Mouse (Mus musculus) spleen, adult 10 weeks (tissue): ENCODE data around the gene Lypd6b. TPM values are rescaled to one million over a fixed set of nuclear protein-coding genes. Genes with fewer than 3 reads are reported as not detected.

Source experiments
- polyA plus RNA-seq: library from polyadenylated mRNA; stranded (reverse); fragments of 350-450 nt; fragmentation: Illumina TruSeq; extraction: RNeasy Lipid Tissue Mini Kit (QIAGEN cat#74804); gene quantifications from one replicate; pipeline ENCODE4 v1.2.3, GENCODE M21; 2015; ENCODE audit warnings: low replicate concordance; ENCODE audit not compliant: insufficient read depth

Lypd6b gene
- 4.6 TPM for polyA plus RNA-seq

DNA sequence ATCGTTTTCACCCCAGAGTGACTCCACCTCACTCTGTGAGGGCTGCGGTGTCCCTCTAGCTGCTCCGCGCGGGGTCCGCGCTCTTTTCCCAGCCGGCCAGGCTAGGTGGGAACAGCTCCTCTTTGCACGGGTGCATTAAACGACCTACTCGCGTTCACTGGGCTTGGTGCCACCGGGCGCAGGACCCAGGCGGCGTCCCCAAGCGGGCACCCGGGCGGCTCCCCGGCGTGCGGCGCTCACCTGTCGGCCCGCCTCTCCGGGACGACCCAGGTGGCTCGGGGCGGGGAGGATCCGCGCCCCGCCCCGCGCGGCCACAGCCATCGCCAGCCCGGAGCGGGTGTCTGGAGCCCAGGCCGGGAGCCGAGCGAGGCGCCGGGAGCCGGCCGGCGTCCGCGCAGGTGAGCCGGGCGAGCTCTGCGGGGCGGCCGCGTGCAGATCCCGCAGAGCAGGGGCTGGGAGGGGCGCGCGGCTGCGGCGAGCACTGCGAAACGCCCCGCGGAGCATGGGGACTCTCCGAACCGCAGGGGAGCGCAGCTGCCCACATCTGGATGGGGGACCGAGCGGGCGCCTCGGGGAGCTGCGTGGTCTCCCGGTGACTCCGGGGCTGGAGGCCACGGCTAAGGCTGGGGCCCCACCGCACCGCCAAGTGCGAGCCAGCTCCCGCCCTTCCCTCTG is at the start of gene Lypd6b:
Gene Lypd6b (plus strand): TSS at position 313 of the 675 bp plus-strand sequence.

Other genes starting within 250 kb of the Lypd6b start
- gene Kif5c, start 168.4 kb upstream of the Lypd6b start, polyA plus RNA-seq = 0.46 TPM